Mouse (Mus musculus) adrenal gland, adult 2 months (tissue): Measurements from ENCODE around the gene 2010111I01Rik. TPM values are rescaled to one million over a fixed set of nuclear protein-coding genes. Genes with fewer than 3 reads are reported as not detected.
"Not testable (repeated sequence)": the region's sequence is repeated elsewhere in the genome, so short reads cannot be mapped to it uniquely, and the experiment has no call there.

Source experiments
- DNase-seq: peaks from one replicate; pipeline ENCODE4 v3.0.0; 2021
- polyA plus RNA-seq: library from polyadenylated mRNA; depleted of rRNA; stranded (reverse); fragments of >200 nt; gene quantifications from 2 replicates; pipeline ENCODE4 v1.2.3, GENCODE M21; 2012
- total RNA-seq, 2 experiments: library from RNA; stranded (reverse); gene quantifications; 2 replicates each; pipeline ENCODE4 v1.2.3; 2021

2010111I01Rik gene
- total and polyA plus RNA-seq, 3 experiments, result 39.9 to 99.2 (median 62.1) TPM

GRCm38 (mm10) chr13:63080823-63081222 lies 116.1 kb downstream of the 2010111I01Rik start:
- no peak for DNase-seq

DNA sequence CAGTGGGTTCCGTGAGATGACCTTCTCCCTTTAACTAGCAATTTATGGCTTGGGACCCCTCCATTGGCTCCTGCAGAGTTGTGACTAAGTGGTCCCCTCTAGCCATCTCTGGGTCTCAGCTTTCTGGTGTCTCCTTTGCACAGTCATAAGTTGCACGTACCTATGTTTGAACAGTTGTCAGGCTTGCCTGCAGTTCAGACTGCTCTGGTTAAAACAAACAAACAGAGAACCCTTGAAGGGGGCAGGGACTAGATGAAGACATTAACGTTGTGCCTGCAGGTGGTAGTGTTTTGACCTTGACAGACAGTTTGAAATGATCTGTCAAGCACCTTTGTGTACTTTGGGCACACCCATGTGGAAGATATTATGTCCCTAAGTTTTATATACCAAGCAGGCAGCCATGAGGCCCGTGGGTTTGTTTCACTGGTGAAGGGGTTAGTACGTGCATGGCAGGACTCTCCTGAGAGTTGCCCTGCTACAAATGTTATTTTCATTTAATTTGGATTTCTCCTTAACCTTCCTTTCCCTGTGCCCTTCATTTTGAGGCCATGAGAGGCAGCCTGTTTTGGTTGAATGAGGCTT lies 118.0 kb downstream of the 2010111I01Rik start:
- DNase-seq, result no peak

DNA sequence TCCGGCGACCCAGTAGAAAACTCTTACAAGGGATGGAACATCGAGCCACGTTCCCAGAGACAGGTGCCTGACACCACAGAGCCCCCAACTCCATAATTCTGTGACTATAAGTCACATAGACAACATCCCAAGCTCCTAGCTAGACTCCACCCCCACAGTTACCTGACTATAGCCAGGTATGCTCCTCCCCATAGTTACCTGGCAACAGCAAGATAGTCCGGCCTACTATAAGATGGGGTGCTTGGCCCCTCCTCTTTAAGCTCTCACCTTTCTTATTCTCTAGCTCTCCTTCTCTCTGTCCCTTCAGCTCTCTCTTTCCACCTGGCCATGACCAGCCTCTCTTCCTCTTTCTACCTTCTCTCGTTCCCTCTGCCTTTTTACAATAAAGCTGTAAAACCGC lies 118.4 kb downstream of the 2010111I01Rik start:
- not testable (repeated sequence) for DNase-seq

- no peak for DNase-seq
Measured at GRCm38 (mm10) chr13:63083663-63084062, 119.0 kb downstream of the 2010111I01Rik start.

DNA sequence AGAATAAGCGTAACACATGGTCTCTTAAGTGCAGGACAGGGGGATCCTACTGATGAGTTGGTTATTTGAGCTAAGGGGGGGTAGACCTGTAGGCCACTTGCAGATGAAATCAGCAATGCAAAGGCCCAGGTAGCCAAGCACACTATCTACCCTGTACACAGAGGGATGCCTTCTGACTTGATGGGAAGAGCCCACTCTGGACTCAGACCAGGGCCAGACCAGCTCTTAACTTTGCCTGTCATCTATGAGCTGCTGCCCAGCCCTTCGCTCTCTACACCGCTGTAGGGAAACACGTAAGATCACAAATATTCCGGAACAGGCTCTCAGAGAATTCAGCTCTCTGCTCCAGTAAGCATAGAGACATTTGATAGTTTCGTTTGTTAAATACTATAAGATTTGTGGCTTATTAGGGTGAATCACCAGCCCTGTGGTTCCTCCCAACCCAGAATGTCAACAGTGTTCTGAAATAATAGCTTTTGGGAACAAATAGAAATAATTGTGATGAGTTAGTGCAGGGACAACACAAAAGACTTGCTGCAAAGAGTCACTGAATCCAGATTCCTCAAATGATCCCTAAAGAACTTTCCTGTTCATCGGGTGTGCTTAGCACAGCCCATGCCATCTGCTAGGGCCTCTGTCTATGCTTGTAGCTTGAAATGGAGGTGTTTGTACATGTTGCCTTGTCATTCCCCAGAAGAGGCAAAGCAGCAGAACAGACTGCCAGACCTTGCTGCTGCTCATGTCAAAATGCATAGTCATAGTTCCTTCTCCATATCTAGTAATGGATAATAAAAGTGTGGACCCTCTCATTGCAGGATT lies 123.4 kb downstream of the 2010111I01Rik start:
- no peak for DNase-seq

DNA sequence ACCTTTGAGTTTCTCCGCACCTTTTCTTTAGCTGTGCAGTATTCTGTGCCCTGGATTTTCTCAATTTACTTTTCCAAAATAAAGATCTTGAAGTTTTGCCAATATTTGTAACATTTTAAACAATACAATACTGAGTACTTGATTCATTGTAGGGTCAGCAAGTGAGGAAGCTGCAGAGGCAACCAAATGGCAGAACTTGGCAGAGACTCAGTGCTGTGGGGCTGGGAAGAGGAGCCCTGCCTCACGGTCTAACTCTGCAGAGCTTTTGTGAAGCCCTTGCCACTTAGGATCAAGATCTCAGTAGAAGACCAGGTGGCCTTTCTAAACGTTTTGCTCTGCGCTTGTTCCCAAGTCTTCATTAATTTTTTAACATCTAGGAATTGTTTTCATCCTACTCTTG lies 124.8 kb downstream of the 2010111I01Rik start:
- DNase-seq, result peak; percentile 22

DNA sequence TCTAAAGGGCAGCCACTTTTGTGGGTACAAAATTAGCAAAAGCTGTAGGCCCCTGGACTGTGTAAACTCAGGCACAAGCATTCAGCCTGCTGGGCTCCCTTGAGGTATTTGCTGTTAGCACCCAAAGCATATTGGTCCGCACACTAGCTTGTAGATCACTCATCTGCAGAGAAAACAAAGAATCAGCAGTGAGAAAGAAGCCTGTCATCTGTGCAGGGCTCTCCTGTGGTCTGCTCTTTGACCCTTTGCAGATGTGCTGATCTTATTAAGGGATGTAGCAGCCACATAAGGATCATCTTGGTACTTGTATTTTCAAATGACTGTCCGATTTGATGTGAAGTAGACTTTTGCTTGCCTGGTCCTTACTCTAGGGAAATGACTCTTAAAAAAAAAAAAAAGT lies 126.6 kb downstream of the 2010111I01Rik start:
- no peak for DNase-seq

- no peak for DNase-seq
Measured at GRCm38 (mm10) chr13:63092299-63092698, 127.6 kb downstream of the 2010111I01Rik start.

DNA sequence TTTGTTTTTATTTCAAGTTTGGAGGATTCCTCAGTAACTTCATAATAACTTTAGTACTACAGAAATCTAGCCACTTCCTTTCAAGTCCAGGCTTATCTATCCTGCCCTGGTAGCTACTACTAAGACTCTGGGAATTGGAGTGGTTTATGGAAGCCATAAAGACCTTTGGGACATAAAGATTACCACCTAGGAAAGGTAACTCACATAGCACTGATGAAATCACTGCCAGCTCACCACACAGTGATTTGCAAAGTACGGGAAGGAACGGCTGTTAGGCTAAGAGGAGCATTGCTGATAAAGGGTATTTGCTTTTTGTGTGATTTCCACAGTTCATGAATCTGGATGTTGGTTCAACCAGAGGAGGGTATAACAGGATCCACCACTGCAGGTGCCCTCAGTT lies 128.2 kb downstream of the 2010111I01Rik start:
- no peak for DNase-seq

GRCm38 (mm10) chr13:63093636-63094035 lies 128.9 kb downstream of the 2010111I01Rik start:
- peak; percentile 72 for DNase-seq

DNA sequence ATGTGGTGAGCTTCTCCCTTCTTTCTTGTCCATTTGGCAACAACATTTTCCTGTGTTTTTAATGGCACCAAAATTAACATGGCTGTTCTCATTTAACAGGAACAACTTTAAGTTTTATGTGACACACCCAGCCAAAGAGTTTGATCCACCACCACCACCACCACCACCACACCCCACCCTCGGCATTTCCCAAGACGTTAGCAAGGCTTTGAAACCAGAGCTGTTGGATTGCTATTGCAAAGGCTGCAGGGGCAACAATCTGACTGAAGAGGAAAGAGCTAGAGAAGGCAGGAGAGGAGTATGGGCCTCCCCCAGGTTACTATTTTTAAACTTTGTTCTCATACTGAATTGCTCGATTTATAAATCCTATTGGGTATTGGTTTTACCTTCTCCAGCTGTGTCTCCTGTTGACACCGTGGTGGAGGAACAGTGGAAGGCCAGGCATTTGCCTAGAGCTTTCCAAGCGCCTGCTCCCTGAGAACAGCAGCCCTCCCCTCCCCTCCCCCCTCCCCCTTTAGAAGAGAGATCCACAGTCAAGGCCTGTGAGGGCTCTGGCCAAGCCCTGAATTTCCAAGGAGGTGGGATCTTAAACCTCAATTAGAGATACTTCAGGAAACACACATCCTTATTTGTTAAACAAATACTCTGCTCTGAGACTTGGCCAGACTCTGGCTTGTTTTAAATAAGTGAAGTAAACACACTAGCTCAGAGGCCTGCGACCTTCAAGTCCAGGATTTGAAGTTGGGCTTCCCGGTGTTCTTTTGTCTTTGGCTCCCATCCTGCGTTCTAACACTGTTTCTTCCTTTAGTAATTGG lies 129.8 kb downstream of the 2010111I01Rik start:
- no peak for DNase-seq

DNA sequence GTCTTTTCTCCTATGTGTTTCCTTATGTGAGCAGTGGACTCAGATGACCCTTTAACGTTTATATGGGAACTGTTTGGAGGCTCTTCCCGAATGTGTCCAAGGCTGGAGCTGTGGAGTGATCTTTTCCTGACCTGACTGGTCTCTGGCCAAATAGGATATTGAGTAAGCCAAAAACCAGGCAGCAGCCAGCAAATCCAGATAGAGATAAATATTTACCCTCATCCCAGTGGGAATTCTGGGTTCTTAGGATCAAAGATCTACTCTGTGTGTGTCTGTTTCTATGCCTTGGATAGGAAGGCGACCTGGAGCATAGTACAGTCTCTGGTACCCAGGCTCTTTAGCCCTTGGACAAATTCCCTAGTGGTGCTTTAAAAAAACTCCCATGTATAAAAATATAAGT lies 132.1 kb downstream of the 2010111I01Rik start:
- peak; percentile 62 for DNase-seq

GRCm38 (mm10) chr13:63097440-63097930 lies 132.8 kb downstream of the 2010111I01Rik start:
- DNase-seq, result no peak

DNA sequence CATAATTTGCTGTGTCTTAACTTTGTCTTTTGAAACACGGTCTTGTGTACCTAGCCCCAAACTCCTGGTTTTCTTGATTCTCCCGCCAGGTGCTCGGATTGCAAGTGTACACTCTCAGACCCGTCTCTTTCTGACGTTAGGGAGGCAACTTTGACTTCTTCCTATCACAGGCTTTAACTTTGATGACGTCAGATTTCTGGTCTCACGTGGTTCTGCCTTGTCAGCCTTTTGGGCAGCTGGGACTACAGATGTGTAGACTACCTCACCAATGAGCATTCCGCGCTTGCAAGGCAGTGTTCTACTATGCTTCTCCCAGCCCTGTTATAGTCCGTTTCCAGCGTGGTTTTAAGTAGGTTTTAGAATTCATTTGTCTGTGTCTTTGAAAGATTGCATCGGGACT lies 137.1 kb downstream of the 2010111I01Rik start:
- no peak for DNase-seq

DNA sequence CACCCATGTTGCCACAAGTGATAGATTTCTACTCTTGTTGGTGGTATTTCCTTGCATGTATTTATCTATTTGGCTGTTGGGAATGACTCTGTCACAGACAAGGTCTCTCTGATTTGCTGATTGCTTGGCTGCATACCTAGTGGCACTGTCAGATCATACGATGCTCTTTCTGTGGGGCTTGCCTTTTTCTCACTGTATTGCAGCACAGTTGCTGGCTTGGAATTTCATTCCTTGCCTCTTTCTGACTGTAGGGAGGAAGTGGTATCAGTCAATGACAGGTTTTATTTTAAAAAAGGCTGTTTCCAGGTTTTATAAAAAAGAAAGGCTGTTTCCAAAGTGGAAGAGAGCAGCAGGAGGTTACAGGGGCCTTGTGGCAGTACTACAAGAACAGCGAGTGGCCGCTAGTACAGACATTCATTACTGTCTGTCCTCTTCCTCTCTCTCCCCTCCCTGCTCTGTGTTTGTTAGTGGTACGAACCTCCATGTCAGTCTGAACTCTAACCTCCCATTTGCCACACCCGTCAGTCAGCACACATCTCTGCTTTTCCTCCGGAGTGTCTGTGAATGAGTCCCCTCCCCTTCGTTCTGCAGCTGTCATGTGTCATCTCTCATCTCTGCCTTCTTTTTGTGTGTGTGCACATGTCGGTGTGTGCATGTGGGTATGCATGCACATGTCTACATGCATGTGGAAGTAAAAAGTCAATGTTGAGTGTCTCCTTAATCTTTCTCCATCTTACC lies 138.3 kb downstream of the 2010111I01Rik start:
- DNase-seq, result no peak

- DNase-seq, result no peak
Measured at GRCm38 (mm10) chr13:63106574-63106973, 141.9 kb downstream of the 2010111I01Rik start.

DNA sequence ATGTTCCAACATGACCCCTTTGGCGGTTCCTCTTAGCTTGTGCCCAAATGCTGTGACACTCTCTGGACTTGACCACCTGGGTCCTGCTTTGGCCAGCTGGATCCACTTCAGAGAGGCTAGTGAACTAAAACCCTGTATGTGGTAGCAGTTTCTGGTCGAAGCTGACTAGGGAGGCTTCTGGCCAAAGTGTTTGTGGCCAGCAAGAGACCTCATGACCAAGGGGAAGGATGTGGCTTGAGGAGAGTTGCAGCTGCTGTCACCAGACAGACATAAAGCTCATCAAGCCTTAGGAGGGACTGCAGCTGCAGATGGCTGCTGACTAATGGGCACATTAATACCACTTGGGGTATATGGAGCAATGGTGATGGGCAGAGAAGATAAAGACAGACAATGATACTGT lies 143.9 kb downstream of the 2010111I01Rik start:
- no peak for DNase-seq

GRCm38 (mm10) chr13:63111297-63112042 lies 146.8 kb downstream of the 2010111I01Rik start:
- DNase-seq, result no peak

GRCm38 (mm10) chr13:63112043-63112597 lies 147.4 kb downstream of the 2010111I01Rik start:
- no peak for DNase-seq

GRCm38 (mm10) chr13:63112598-63113372 lies 148.1 kb downstream of the 2010111I01Rik start:
- no peak for DNase-seq
